Mouse (Mus musculus): Measurements from ENCODE around the gene St3gal6. TPM values are rescaled to one million over a fixed set of nuclear protein-coding genes. Genes with fewer than 3 reads are reported as not detected.

St3gal6 gene
- total RNA-seq, 2 experiments from 2014 or later = not detected

- no peak for ATAC-seq (replicated peaks; ENCODE audit: poor library complexity, severe bottlenecking)
Measured at GRCm38 (mm10) chr16:58449073-58449472, 75.0 kb downstream of the St3gal6 start.

- ATAC-seq (replicated peaks; ENCODE audit: poor library complexity, severe bottlenecking) = no peak
Measured at GRCm38 (mm10) chr16:58446281-58447259, 77.5 kb downstream of the St3gal6 start.

GRCm38 (mm10) chr16:58444735-58445134, 79.3 kb downstream of the St3gal6 start:
- ATAC-seq (replicated peaks; ENCODE audit: poor library complexity, severe bottlenecking) = peak; percentile 46; the same call in 1 of the 2 replicates

- ATAC-seq (replicated peaks; ENCODE audit: poor library complexity, severe bottlenecking) = no peak
Measured at GRCm38 (mm10) chr16:58432384-58432783, 91.7 kb downstream of the St3gal6 start.

GRCm38 (mm10) chr16:58430246-58430645, 93.8 kb downstream of the St3gal6 start:
- ATAC-seq (replicated peaks; ENCODE audit: poor library complexity, severe bottlenecking) = no peak

GRCm38 (mm10) chr16:58421696-58422354, 102.2 kb downstream of the St3gal6 start:
- no peak for ATAC-seq (replicated peaks; ENCODE audit: poor library complexity, severe bottlenecking)

Other genes starting within 250 kb of the St3gal6 start
- 0.73 and 1.7 TPM in 2 replicates for gene Dcbld2, start 115.8 kb downstream of the St3gal6 start, total RNA-seq (2014; fragmentation: Nextera tagmentation)
- 0.09 TPM in 1 of 2 replicates, not detected in the other for gene Dcbld2, start 115.8 kb downstream of the St3gal6 start, total RNA-seq (2017)
- gene Gm813, start 92.7 kb upstream of the St3gal6 start, total RNA-seq (2014; fragmentation: Nextera tagmentation) = not detected in 2 replicates
- not detected in 2 replicates for gene Gm813, start 92.7 kb upstream of the St3gal6 start, total RNA-seq (2017)
- gene E330017A01Rik, start 114.5 kb upstream of the St3gal6 start, total RNA-seq (2014; fragmentation: Nextera tagmentation) = not detected in 2 replicates
- not detected in 2 replicates for gene E330017A01Rik, start 114.5 kb upstream of the St3gal6 start, total RNA-seq (2017)
- gene Cpox, start 146.0 kb upstream of the St3gal6 start, total RNA-seq (2014; fragmentation: Nextera tagmentation) = 21.9 and 32.7 TPM in 2 replicates
- gene Cpox, start 146.0 kb upstream of the St3gal6 start, total RNA-seq (2017) = 23.4 and 25.2 TPM in 2 replicates
- 0.92 TPM in 1 of 2 replicates, not detected in the other for gene Gpr15, start 194.8 kb upstream of the St3gal6 start, total RNA-seq (2014; fragmentation: Nextera tagmentation)
- 0.77 and 0.78 TPM in 2 replicates for gene Gpr15, start 194.8 kb upstream of the St3gal6 start, total RNA-seq (2017)
- 27.8 and 57.0 TPM in 2 replicates for gene Cldnd1, start 203.7 kb upstream of the St3gal6 start, total RNA-seq (2014; fragmentation: Nextera tagmentation)
- gene Cldnd1, start 203.7 kb upstream of the St3gal6 start, total RNA-seq (2017) = 13.4 and 23.7 TPM in 2 replicates
- not detected in 2 replicates for gene Olfr172, start 238.9 kb upstream of the St3gal6 start, total RNA-seq (2014; fragmentation: Nextera tagmentation)
- not detected in 2 replicates for gene Olfr172, start 238.9 kb upstream of the St3gal6 start, total RNA-seq (2017)

All from granulocyte monocyte progenitor cell, adult 5-6 weeks (primary cell).